Mouse (Mus musculus): ENCODE results near the gene Psd4. TPM values are rescaled to one million over a fixed set of nuclear protein-coding genes. Genes with fewer than 3 reads are reported as not detected.

Psd4 gene
- polyA plus RNA-seq, 1 experiment from 2014 or later: 0.79 TPM

- Histone ChIP-seq H3K4me2 (no peak overlapping the region), H3K9ac (no peak overlapping the region), H3K27me3 (ENCODE audit: insufficient read depth, low read length) (no peaks in the 10 kb centered on the region), H3K27ac (ENCODE audit: low read depth) (no peak overlapping the region), H3K9me3 (ENCODE audit: low read depth, low read length) (no peaks in the 10 kb centered on the region), H3K4me3 (ENCODE audit: low read depth, low read length) (peak overlapping the region; percentile 6; the same call in 1 of the 2 replicates), H3K36me3 (ENCODE audit: insufficient read depth) (no peaks in the 10 kb centered on the region), H3K4me1 (ENCODE audit: insufficient read depth) (no peaks in the 10 kb centered on the region)
- no peak for DNase-seq
- no peak for ATAC-seq (ENCODE audit: insufficient read depth)
- TF ChIP-seq CTCF (IDR thresholded peaks at IDR 0.05; ENCODE audit: low read depth): no peak
- WGBS: 77% methylated on average over 21 of the region's 21 CpGs
Measured at GRCm38 (mm10) chr2:24386158-24386963, 19.0 kb downstream of the Psd4 start.

GRCm38 (mm10) chr2:24386964-24387320, 19.6 kb downstream of the Psd4 start:
- Histone ChIP-seq H3K4me1 (ENCODE audit: insufficient read depth) (no peaks in the 10 kb centered on the region), H3K27ac (ENCODE audit: low read depth) (no peak overlapping the region), H3K4me2 (no peak overlapping the region), H3K9ac (no peak overlapping the region), H3K9me3 (ENCODE audit: low read depth, low read length) (no peaks in the 10 kb centered on the region), H3K27me3 (ENCODE audit: insufficient read depth, low read length) (no peaks in the 10 kb centered on the region), H3K4me3 (ENCODE audit: low read depth, low read length) (peak overlapping the region; percentile 6; the same call in 1 of the 2 replicates), H3K36me3 (ENCODE audit: insufficient read depth) (no peaks in the 10 kb centered on the region)
- DNase-seq: no peak
- WGBS: 82% methylated on average over 2 of the region's 2 CpGs
- no peak for ATAC-seq (ENCODE audit: insufficient read depth)
- no peak for TF ChIP-seq CTCF (IDR thresholded peaks at IDR 0.05; ENCODE audit: low read depth)

- H3K9me3 ChIP-seq (ENCODE audit: low read depth, low read length): no peaks in the 10 kb centered on the region
- WGBS: 81% methylated on average over 4 of the region's 4 CpGs
- ATAC-seq (ENCODE audit: insufficient read depth): no peak
- TF ChIP-seq CTCF (IDR thresholded peaks at IDR 0.05; ENCODE audit: low read depth): no peak
- no peak overlapping the region for H3K27ac ChIP-seq (ENCODE audit: low read depth)
- H3K27me3 ChIP-seq (ENCODE audit: insufficient read depth, low read length): no peaks in the 10 kb centered on the region
- H3K4me2 ChIP-seq: no peak overlapping the region
- H3K4me3 ChIP-seq (ENCODE audit: low read depth, low read length): no peak overlapping the region
- H3K4me1 ChIP-seq (ENCODE audit: insufficient read depth): no peaks in the 10 kb centered on the region
- H3K36me3 ChIP-seq (ENCODE audit: insufficient read depth): no peaks in the 10 kb centered on the region
- DNase-seq: no peak
- no peak overlapping the region for H3K9ac ChIP-seq
Measured at GRCm38 (mm10) chr2:24387361-24388283, 20.2 kb downstream of the Psd4 start.

- Histone ChIP-seq H3K27me3 (ENCODE audit: insufficient read depth, low read length) (no peaks in the 10 kb centered on the region), H3K9ac (no peak overlapping the region), H3K4me3 (ENCODE audit: low read depth, low read length) (no peak overlapping the region), H3K4me1 (ENCODE audit: insufficient read depth) (no peaks in the 10 kb centered on the region), H3K36me3 (ENCODE audit: insufficient read depth) (no peaks in the 10 kb centered on the region), H3K27ac (ENCODE audit: low read depth) (no peak overlapping the region), H3K4me2 (no peak overlapping the region), H3K9me3 (ENCODE audit: low read depth, low read length) (no peaks in the 10 kb centered on the region)
- ATAC-seq (ENCODE audit: insufficient read depth): no peak
- no peak for DNase-seq
- TF ChIP-seq CTCF (IDR thresholded peaks at IDR 0.05; ENCODE audit: low read depth): no peak
- 75% methylated on average over 2 of the region's 2 CpGs for WGBS
Measured at GRCm38 (mm10) chr2:24393251-24393650, 25.9 kb downstream of the Psd4 start.

- Histone ChIP-seq H3K9me3 (ENCODE audit: low read depth, low read length) (no peaks in the 10 kb centered on the region), H3K4me3 (ENCODE audit: low read depth, low read length) (no peak overlapping the region), H3K9ac (no peak overlapping the region), H3K27me3 (ENCODE audit: insufficient read depth, low read length) (no peaks in the 10 kb centered on the region), H3K4me1 (ENCODE audit: insufficient read depth) (no peaks in the 10 kb centered on the region), H3K4me2 (no peak overlapping the region), H3K27ac (ENCODE audit: low read depth) (no peak overlapping the region), H3K36me3 (ENCODE audit: insufficient read depth) (no peaks in the 10 kb centered on the region)
- ATAC-seq (ENCODE audit: insufficient read depth) (no peak), DNase-seq (peak; percentile 11)
- TF ChIP-seq CTCF (IDR thresholded peaks at IDR 0.05; ENCODE audit: low read depth): peak; percentile 20
- 12% methylated on average over 2 of the region's 2 CpGs for WGBS
Measured at GRCm38 (mm10) chr2:24397115-24397514, 29.7 kb downstream of the Psd4 start.

GRCm38 (mm10) chr2:24400711-24401110, 33.3 kb downstream of the Psd4 start:
- Histone ChIP-seq H3K4me3 (ENCODE audit: low read depth, low read length) (no peak overlapping the region), H3K9ac (no peak overlapping the region), H3K4me1 (ENCODE audit: insufficient read depth) (no peaks in the 10 kb centered on the region), H3K36me3 (ENCODE audit: insufficient read depth) (no peaks in the 10 kb centered on the region), H3K27ac (ENCODE audit: low read depth) (no peak overlapping the region), H3K4me2 (no peak overlapping the region), H3K27me3 (ENCODE audit: insufficient read depth, low read length) (no peaks in the 10 kb centered on the region), H3K9me3 (ENCODE audit: low read depth, low read length) (no peaks in the 10 kb centered on the region)
- no peak for ATAC-seq (ENCODE audit: insufficient read depth)
- WGBS: 80% methylated on average over 3 of the region's 3 CpGs
- DNase-seq: no peak
- TF ChIP-seq CTCF (IDR thresholded peaks at IDR 0.05; ENCODE audit: low read depth): no peak
